In the genomic region with DNA sequence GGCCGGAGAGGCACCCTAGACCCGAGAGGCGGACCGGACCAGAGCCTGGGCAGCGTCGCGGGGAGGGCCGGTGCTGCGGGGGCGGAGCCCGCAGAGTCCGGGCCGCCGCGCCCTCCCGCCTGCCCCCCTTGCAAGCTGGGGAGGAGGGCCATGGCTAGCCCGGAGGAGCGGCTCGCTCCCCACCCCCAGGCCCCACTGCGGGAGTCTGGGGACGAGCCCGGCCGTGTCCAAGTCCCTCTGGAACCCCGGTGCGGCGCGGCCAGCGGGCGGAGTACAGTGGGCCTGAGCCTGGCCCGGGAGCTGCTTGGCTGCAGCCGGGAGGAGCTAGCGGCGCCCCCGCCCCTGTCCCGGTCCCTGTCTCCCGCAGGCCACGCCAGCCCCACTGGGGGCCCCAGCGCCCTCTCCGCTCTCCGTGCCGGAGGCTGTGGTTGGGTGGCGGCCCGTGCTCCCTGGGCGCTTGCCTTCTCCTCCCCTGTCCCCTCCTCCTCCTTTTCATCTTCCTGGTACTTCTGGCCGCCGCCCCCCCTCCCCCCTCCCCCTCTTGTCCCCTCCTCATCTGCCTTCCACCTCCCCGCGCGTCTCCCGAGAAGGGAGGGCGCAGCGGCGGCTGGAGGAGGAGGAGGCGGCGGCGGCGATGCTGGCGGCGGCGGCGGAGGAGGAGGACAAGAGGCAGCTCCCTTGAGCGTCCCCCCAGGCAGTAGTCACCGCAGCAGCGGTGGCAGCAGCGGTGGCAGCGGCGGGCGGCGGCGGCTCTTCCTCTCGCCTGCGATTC, we compare ENCODE assay signal across 7 mouse cellular contexts.
DNase-seq lines count a peak whose midpoint lies in the region; ATAC-seq lines count a peak whose summit lies in the region.

No protein-coding gene starts in this region.

- peak overlapping the region; percentile 67 for H3K4me3 ChIP-seq in intestine, embryonic 16.5 days (ENCODE audit: low read length)
- H3K4me3 ChIP-seq in midbrain, embryonic 10.5 days, result peak overlapping the region; percentile 83

- peak overlapping the region; percentile 71 for H3K9ac ChIP-seq in intestine, embryonic 16.5 days (ENCODE audit: low read depth, low read length)

- peak; percentile 76 for DNase-seq in adrenal gland, adult 8-10 months
- DNase-seq in cerebellum, postnatal 36 days, result peak; percentile 35 to 46
- peak; percentile 67 to 82 for DNase-seq in gastrocnemius, postnatal 36 days
- peak; percentile 64 for DNase-seq in left cerebral cortex, postnatal 4 days
- peak; percentile 84 for DNase-seq in midbrain, embryonic 10.5 days (ENCODE audit: low spot score)
- DNase-seq in skeletal muscle tissue, adult 2 months (ENCODE audit: low read depth, low spot score), result peak; percentile 53

- no peaks in the 10 kb centered on the region for H3K9me3 ChIP-seq in intestine, embryonic 16.5 days (ENCODE audit: control insufficient read depth, low read length)
- H3K9me3 ChIP-seq in midbrain, embryonic 10.5 days (replicated peaks), result no peaks in the 10 kb centered on the region

- peak overlapping the region; percentile 97 for H3K4me2 ChIP-seq in intestine, embryonic 16.5 days (ENCODE audit: low read depth, low read length)

- WGBS in intestine, embryonic 16.5 days, result under 1% methylated on average over 49 of the region's 72 CpGs
- WGBS in midbrain, embryonic 10.5 days, result under 1% methylated on average over 30 of the region's 72 CpGs

- peak; percentile 87 for ATAC-seq in intestine, embryonic 16.5 days

- intact Hi-C loops in gastrocnemius, postnatal 36 days (cut with DNase I), result loop anchor here (5.0 kb wide), 1 partner anchor 131 kb away; no protein-coding TSS in a partner anchor
- intact Hi-C loops in left cerebral cortex, postnatal 4 days (cut with DNase I), result loop anchor here (5.0 kb wide), 2 partner anchors 136 to 189 kb away; no protein-coding TSS in a partner anchor

- H3K27me3 ChIP-seq in intestine, embryonic 16.5 days (replicated peaks; ENCODE audit: control insufficient read depth, insufficient read depth, low read length), result peaks cover 66% of the 10 kb centered on the region
- peaks cover 93% of the 10 kb centered on the region for H3K27me3 ChIP-seq in midbrain, embryonic 10.5 days (ENCODE audit: low read depth, poor library complexity, severe bottlenecking)

- peaks cover 10% of the 10 kb centered on the region for H3K4me1 ChIP-seq in intestine, embryonic 16.5 days (ENCODE audit: control insufficient read depth, insufficient read depth, low read length)
- peaks cover 49% of the 10 kb centered on the region for H3K4me1 ChIP-seq in midbrain, embryonic 10.5 days

- H3K36me3 ChIP-seq in intestine, embryonic 16.5 days (ENCODE audit: control insufficient read depth, insufficient read depth, low read length), result no peaks in the 10 kb centered on the region
- H3K36me3 ChIP-seq in midbrain, embryonic 10.5 days, result no peaks in the 10 kb centered on the region

- peak overlapping the region; percentile 54 for H3K27ac ChIP-seq in intestine, embryonic 16.5 days (ENCODE audit: low read length)
- peak overlapping the region; percentile 91 for H3K27ac ChIP-seq in midbrain, embryonic 10.5 days (replicated peaks)

Comparison
In these comparisons a context has a peak if more than half of its experiments do, and no peak if none do; other contexts are left out.
1. Peak in every context shown above with its lines: DNase-seq, ATAC-seq, H3K4me3 ChIP-seq and H3K27ac ChIP-seq.